Mouse (Mus musculus) left cerebral cortex, postnatal 25 days (tissue): ENCODE results near the gene Rnpepl1. TPM values are rescaled to one million over a fixed set of nuclear protein-coding genes. Genes with fewer than 3 reads are reported as not detected.

ENCODE experiments used
- DNase-seq, 2 experiments: peaks; one replicate each; pipeline ENCODE4 v3.0.0; 2022; ENCODE audit warnings: low spot score in 2 of 2, mixed read lengths in 1 of 2
- intact Hi-C: fragments of 180-260 bp; cut with DNase I; formaldehyde crosslinking; loops from one replicate; pipeline ENCODE4 v1.15.1; 2025
- total RNA-seq, 2 experiments: library from RNA; stranded (reverse); gene quantifications; 2 replicates each; pipeline ENCODE4 v1.2.3; 2021

Rnpepl1 gene
- total RNA-seq, 2 experiments from 2014 or later, result 32.3 to 32.9 TPM

- DNase-seq, result no peak
- intact Hi-C loops, result loop anchor here (5.0 kb wide), 1 partner anchor 264 kb away; the partner anchor contains the start of gene Cops9
These were observed 4.8 kb upstream of the Rnpepl1 start for GRCm38 (mm10) chr1:92905703-92906310.

- intact Hi-C loops, result loop anchor here (1.0 to 5.0 kb wide), 2 partner anchors 27 to 265 kb away; partner anchors contain the start of genes Capn10 and Cops9
- peak; percentile 84 to 89 for DNase-seq
These were observed 3.6 kb upstream of the Rnpepl1 start, which contains the start of gene Dusp28 for GRCm38 (mm10) chr1:92906779-92907631. Gene Dusp28, plus strand, starts transcription at chr1:92906981.

GRCm38 (mm10) chr1:92907632-92908360, 2.8 kb upstream of the Rnpepl1 start:
- intact Hi-C loops, result loop anchor here (1.0 to 5.0 kb wide), 2 partner anchors 27 to 265 kb away; partner anchors contain the start of genes Capn10 and Cops9
- no peak for DNase-seq

- intact Hi-C loops, result loop anchor here (5.0 kb wide), 1 partner anchor 266 kb away; the partner anchor contains the start of gene Cops9
- no peak for DNase-seq
These were observed 1.9 kb upstream of the Rnpepl1 start for GRCm38 (mm10) chr1:92908664-92909063.

- intact Hi-C loops, result loop anchor here (5.0 kb wide), 1 partner anchor 267 kb away; the partner anchor contains the start of gene Cops9
These were observed 1.5 kb upstream of the Rnpepl1 start for GRCm38 (mm10) chr1:92909068-92909467.

GRCm38 (mm10) chr1:92910925-92911720, 540 bp downstream of the Rnpepl1 start:
- peak; percentile 79 to 82 for DNase-seq
- intact Hi-C loops, result loop anchor here (1.0 kb wide), 1 partner anchor 23 kb away; the partner anchor contains the start of gene Capn10

More at GRCm38 (mm10) chr1:92909068-92909467, 1.5 kb upstream of the Rnpepl1 start:
- DNase-seq, result no peak

GRCm38 (mm10) chr1:92911721-92912138, 1.1 kb downstream of the Rnpepl1 start:
- intact Hi-C loops, result loop anchor here (1.0 kb wide), 1 partner anchor 23 kb away; the partner anchor contains the start of gene Capn10
- peak in 1 of 2 experiments; percentile 19 for DNase-seq

- intact Hi-C loops, result no loop called here
- no peak for DNase-seq
These were observed 1.7 kb downstream of the Rnpepl1 start for GRCm38 (mm10) chr1:92912286-92912685.

GRCm38 (mm10) chr1:92914239-92914638, 3.7 kb downstream of the Rnpepl1 start:
- intact Hi-C loops, result no loop called here
- DNase-seq, result no peak

GRCm38 (mm10) chr1:92914993-92915392, 4.4 kb downstream of the Rnpepl1 start:
- intact Hi-C loops, result no loop called here
- no peak for DNase-seq

- intact Hi-C loops, result no loop called here
- DNase-seq, result no peak
These were observed 6.1 kb downstream of the Rnpepl1 start for GRCm38 (mm10) chr1:92916725-92917124.

- no peak for DNase-seq
- intact Hi-C loops, result no loop called here
These were observed 8.6 kb downstream of the Rnpepl1 start for GRCm38 (mm10) chr1:92919151-92919550.

- DNase-seq, result no peak
These were observed 9.2 kb downstream of the Rnpepl1 start for GRCm38 (mm10) chr1:92919775-92920174.

GRCm38 (mm10) chr1:92920474-92921200, 10.1 kb downstream of the Rnpepl1 start:
- DNase-seq, result no peak
- intact Hi-C loops, result no loop called here

More at GRCm38 (mm10) chr1:92919775-92920174, 9.2 kb downstream of the Rnpepl1 start:
- intact Hi-C loops, result no loop called here

- no peak for DNase-seq
- intact Hi-C loops, result no loop called here
These were observed 10.9 kb downstream of the Rnpepl1 start for GRCm38 (mm10) chr1:92921496-92921895.

GRCm38 (mm10) chr1:92930171-92930706, 19.7 kb downstream of the Rnpepl1 start:
- intact Hi-C loops, result no loop called here

GRCm38 (mm10) chr1:92933611-92934010, 23.0 kb downstream of the Rnpepl1 start:
- DNase-seq, result no peak
- intact Hi-C loops, result loop anchor here (1.0 kb wide), 2 partner anchors 22 to 26 kb away; no protein-coding TSS in a partner anchor

More at GRCm38 (mm10) chr1:92930171-92930706, 19.7 kb downstream of the Rnpepl1 start:
- DNase-seq, result no peak
